Mouse (Mus musculus): ENCODE results near the gene Lypla2. TPM values are rescaled to one million over a fixed set of nuclear protein-coding genes. Genes with fewer than 3 reads are reported as not detected.
A peak's percentile ranks its signal among the peaks of the same experiment; 100 is the strongest.

The Lypla2 gene
- polyA plus RNA-seq, 1 experiment from 2014 or later: 209 TPM

- H3K4me3 ChIP-seq: no peak overlapping the region
- peaks cover 58% of the 10 kb centered on the region for H3K36me3 ChIP-seq
- H3K4me2 ChIP-seq: no peak overlapping the region
- no peak for ATAC-seq (ENCODE audit: low FRiP score)
- H3K4me1 ChIP-seq (replicated peaks): peaks cover 46% of the 10 kb centered on the region
- H3K9me3 ChIP-seq: no peaks in the 10 kb centered on the region
- H3K27ac ChIP-seq: no peak overlapping the region
- no peaks in the 10 kb centered on the region for H3K27me3 ChIP-seq
- 90% methylated on average over 13 of the region's 13 CpGs for WGBS
- H3K9ac ChIP-seq: no peak overlapping the region
These were observed 3.2 kb downstream of the Lypla2 start for GRCm38 (mm10) chr4:135969070-135969750.

- no peak overlapping the region for H3K4me3 ChIP-seq
- 66% methylated on average over 19 of the region's 19 CpGs for WGBS
- no peak for ATAC-seq (ENCODE audit: low FRiP score)
- no peak overlapping the region for H3K27ac ChIP-seq
- H3K36me3 ChIP-seq: peaks cover 56% of the 10 kb centered on the region
- no peak overlapping the region for H3K9ac ChIP-seq
- peaks cover 50% of the 10 kb centered on the region for H3K4me1 ChIP-seq (replicated peaks)
- no peaks in the 10 kb centered on the region for H3K27me3 ChIP-seq
- H3K9me3 ChIP-seq: no peaks in the 10 kb centered on the region
- no peak overlapping the region for H3K4me2 ChIP-seq
These were observed 4.1 kb downstream of the Lypla2 start for GRCm38 (mm10) chr4:135968271-135968869.

- Histone ChIP-seq H3K27me3 (no peaks in the 10 kb centered on the region), H3K27ac (no peak overlapping the region), H3K9ac (no peak overlapping the region), H3K4me2 (no peak overlapping the region), H3K36me3 (peaks cover 56% of the 10 kb centered on the region), H3K4me3 (no peak overlapping the region), H3K4me1 (replicated peaks) (peaks cover 51% of the 10 kb centered on the region), H3K9me3 (no peaks in the 10 kb centered on the region)
- 92% methylated on average over 18 of the region's 18 CpGs for WGBS
- ATAC-seq (ENCODE audit: low FRiP score): no peak
These were observed 5.2 kb downstream of the Lypla2 start for GRCm38 (mm10) chr4:135967086-135967760.

- 91% methylated on average over 16 of the region's 16 CpGs for WGBS
- no peak overlapping the region for H3K9ac ChIP-seq
- peaks cover 44% of the 10 kb centered on the region for H3K4me1 ChIP-seq (replicated peaks)
- H3K4me2 ChIP-seq: no peak overlapping the region
- H3K27me3 ChIP-seq: no peaks in the 10 kb centered on the region
- no peak overlapping the region for H3K27ac ChIP-seq
- H3K9me3 ChIP-seq: no peaks in the 10 kb centered on the region
- H3K36me3 ChIP-seq: peaks cover 61% of the 10 kb centered on the region
- ATAC-seq (ENCODE audit: low FRiP score): no peak
- H3K4me3 ChIP-seq: no peak overlapping the region
These were observed 6.1 kb downstream of the Lypla2 start for GRCm38 (mm10) chr4:135966283-135966682.

- peak overlapping the region; percentile 95; the same call in 1 of the 2 replicates for H3K4me2 ChIP-seq
- peak overlapping the region; percentile 95 for H3K9ac ChIP-seq
- peaks cover 60% of the 10 kb centered on the region for H3K36me3 ChIP-seq
- 87% methylated on average over 9 of the region's 9 CpGs for WGBS
- H3K27me3 ChIP-seq: no peaks in the 10 kb centered on the region
- no peak for ATAC-seq (ENCODE audit: low FRiP score)
- peak overlapping the region; percentile 85; the same call in 1 of the 2 replicates for H3K4me3 ChIP-seq
- H3K4me1 ChIP-seq (replicated peaks): peaks cover 32% of the 10 kb centered on the region
- H3K27ac ChIP-seq: no peak overlapping the region
- H3K9me3 ChIP-seq: no peaks in the 10 kb centered on the region
These were observed 7.3 kb downstream of the Lypla2 start for GRCm38 (mm10) chr4:135965113-135965512.

- Histone ChIP-seq H3K27me3 (no peaks in the 10 kb centered on the region), H3K36me3 (peaks cover 60% of the 10 kb centered on the region), H3K4me2 (peak overlapping the region; percentile 95), H3K9ac (peak overlapping the region; percentile 95), H3K9me3 (no peaks in the 10 kb centered on the region), H3K27ac (peak overlapping the region; percentile 94; the same call in 1 of the 2 replicates), H3K4me1 (replicated peaks) (peaks cover 26% of the 10 kb centered on the region), H3K4me3 (peak overlapping the region; percentile 85)
- ATAC-seq (ENCODE audit: low FRiP score): no peak
- 5% methylated on average over 12 of the region's 12 CpGs for WGBS
These were observed 8.0 kb downstream of the Lypla2 start for GRCm38 (mm10) chr4:135964426-135964825.

GRCm38 (mm10) chr4:135963457-135964193 is 8.8 kb downstream of the Lypla2 start, which contains the start of gene Gale:
Gene Gale (plus strand): TSS chr4:135963727.
- Histone ChIP-seq H3K27me3 (no peaks in the 10 kb centered on the region), H3K4me2 (peak within 1 kb of the TSS; percentile 95), H3K9me3 (no peaks in the 10 kb centered on the region), H3K27ac (peak within 1 kb of the TSS; percentile 94), H3K9ac (peak within 1 kb of the TSS; percentile 95), H3K4me1 (replicated peaks) (peaks cover 23% of the 10 kb centered on the region), H3K4me3 (peak within 1 kb of the TSS; percentile 85), H3K36me3 (peaks cover 60% of the 10 kb centered on the region)
- under 1% methylated on average over 54 of the region's 56 CpGs for WGBS
- peak; percentile 94 for ATAC-seq (ENCODE audit: low FRiP score)

GRCm38 (mm10) chr4:135962946-135963345 is 9.5 kb downstream of the Lypla2 start:
- H3K27me3 ChIP-seq: no peaks in the 10 kb centered on the region
- peaks cover 60% of the 10 kb centered on the region for H3K36me3 ChIP-seq
- H3K4me2 ChIP-seq: peak overlapping the region; percentile 95
- H3K4me3 ChIP-seq: peak overlapping the region; percentile 85
- no peaks in the 10 kb centered on the region for H3K9me3 ChIP-seq
- WGBS: 6% methylated on average over 15 of the region's 15 CpGs
- H3K27ac ChIP-seq: peak overlapping the region; percentile 94
- H3K9ac ChIP-seq: peak overlapping the region; percentile 95
- H3K4me1 ChIP-seq (replicated peaks): peaks cover 23% of the 10 kb centered on the region
- peak; percentile 5 for ATAC-seq (ENCODE audit: low FRiP score)

GRCm38 (mm10) chr4:135962198-135962597 is 10.2 kb downstream of the Lypla2 start:
- Histone ChIP-seq H3K9ac (no peak overlapping the region), H3K4me2 (peak overlapping the region; percentile 95; the same call in 1 of the 2 replicates), H3K4me1 (replicated peaks) (peaks cover 23% of the 10 kb centered on the region), H3K36me3 (peaks cover 60% of the 10 kb centered on the region), H3K9me3 (no peaks in the 10 kb centered on the region), H3K4me3 (no peak overlapping the region), H3K27me3 (no peaks in the 10 kb centered on the region), H3K27ac (no peak overlapping the region)
- ATAC-seq (ENCODE audit: low FRiP score): no peak
- 89% methylated on average over 7 of the region's 7 CpGs for WGBS

GRCm38 (mm10) chr4:135961709-135962108 is 10.7 kb downstream of the Lypla2 start:
- Histone ChIP-seq H3K27ac (no peak overlapping the region), H3K9me3 (no peaks in the 10 kb centered on the region), H3K36me3 (peaks cover 57% of the 10 kb centered on the region), H3K4me3 (no peak overlapping the region), H3K9ac (no peak overlapping the region), H3K27me3 (no peaks in the 10 kb centered on the region), H3K4me1 (replicated peaks) (peaks cover 23% of the 10 kb centered on the region), H3K4me2 (no peak overlapping the region)
- WGBS: 89% methylated on average over 5 of the region's 5 CpGs
- ATAC-seq (ENCODE audit: low FRiP score): no peak

GRCm38 (mm10) chr4:135960717-135961116 is 11.7 kb downstream of the Lypla2 start:
- H3K36me3 ChIP-seq: peaks cover 55% of the 10 kb centered on the region
- WGBS: 23% methylated on average over 5 of the region's 5 CpGs
- no peak for ATAC-seq (ENCODE audit: low FRiP score)
- peaks cover 23% of the 10 kb centered on the region for H3K4me1 ChIP-seq (replicated peaks)
- H3K9me3 ChIP-seq: no peaks in the 10 kb centered on the region
- no peak overlapping the region for H3K27ac ChIP-seq
- H3K27me3 ChIP-seq: no peaks in the 10 kb centered on the region
- no peak overlapping the region for H3K4me2 ChIP-seq
- no peak overlapping the region for H3K9ac ChIP-seq
- H3K4me3 ChIP-seq: no peak overlapping the region

- H3K36me3 ChIP-seq: peaks cover 62% of the 10 kb centered on the region
- peaks cover 7% of the 10 kb centered on the region for H3K4me1 ChIP-seq (replicated peaks)
- 59% methylated on average over 8 of the region's 8 CpGs for WGBS
- no peaks in the 10 kb centered on the region for H3K27me3 ChIP-seq
- no peaks in the 10 kb centered on the region for H3K9me3 ChIP-seq
- no peak overlapping the region for H3K4me3 ChIP-seq
- no peak overlapping the region for H3K27ac ChIP-seq
- no peak for ATAC-seq (ENCODE audit: low FRiP score)
- peak overlapping the region; percentile 35; the same call in 1 of the 2 replicates for H3K9ac ChIP-seq
- no peak overlapping the region for H3K4me2 ChIP-seq
These were observed 14.1 kb downstream of the Lypla2 start for GRCm38 (mm10) chr4:135958354-135958753.
